Mouse (Mus musculus): ENCODE results near the gene Mvb12b.

- TF ChIP-seq POLR2AphosphoS5 (IDR thresholded peaks at IDR 0.05; ENCODE audit: insufficient replicate concordance, low read depth, low read length) = no peak
- TF ChIP-seq GATA2 (IDR thresholded peaks at IDR 0.05; ENCODE audit: borderline replicate concordance, low read depth, low read length) = no peak
Measured at GRCm38 (mm10) chr2:33755633-33756020, 132.1 kb downstream of the Mvb12b start.
